Mouse (Mus musculus) brain, adult 2 months (tissue): ENCODE measurements around the gene Hmgcs1.
"Not testable (repeated sequence)": the region's sequence is repeated elsewhere in the genome, so short reads cannot be mapped to it uniquely, and the experiment has no call there.

Experiments used
- DNase-seq: peaks from one replicate; pipeline ENCODE4 v3.0.0; 2011; ENCODE audit warnings: low read depth, low spot score

Gene Hmgcs1

GRCm38 (mm10) chr13:119690039-119690728, at the start of gene Hmgcs1:
Gene Hmgcs1, plus strand, starts transcription at chr13:119690379.
- DNase-seq = peak; percentile 100

- DNase-seq = peak; percentile 72
These were observed 49.7 kb upstream of the Hmgcs1 start for GRCm38 (mm10) chr13:119640504-119640903.

- no peak for DNase-seq
These were observed 49.0 kb upstream of the Hmgcs1 start for GRCm38 (mm10) chr13:119641145-119641544.

GRCm38 (mm10) chr13:119644769-119645168, 45.4 kb upstream of the Hmgcs1 start:
- no peak for DNase-seq

- DNase-seq = no peak
These were observed 43.7 kb upstream of the Hmgcs1 start for GRCm38 (mm10) chr13:119646511-119646910.

- peak; percentile 92 for DNase-seq
These were observed 41.1 kb upstream of the Hmgcs1 start for GRCm38 (mm10) chr13:119648891-119649698.

- no peak for DNase-seq
These were observed 40.5 kb upstream of the Hmgcs1 start for GRCm38 (mm10) chr13:119649699-119650046.

- DNase-seq = peak; percentile 84
These were observed 35.4 kb upstream of the Hmgcs1 start for GRCm38 (mm10) chr13:119654734-119655133.

GRCm38 (mm10) chr13:119656246-119656645, 33.9 kb upstream of the Hmgcs1 start:
- no peak for DNase-seq

- DNase-seq = peak; percentile 73
These were observed 33.2 kb upstream of the Hmgcs1 start for GRCm38 (mm10) chr13:119656846-119657416.

GRCm38 (mm10) chr13:119661420-119661819, 28.8 kb upstream of the Hmgcs1 start:
- DNase-seq = not testable (repeated sequence)

- no peak for DNase-seq
These were observed 11.4 kb upstream of the Hmgcs1 start for GRCm38 (mm10) chr13:119678794-119679193.

GRCm38 (mm10) chr13:119679721-119680120, 10.5 kb upstream of the Hmgcs1 start:
- DNase-seq = no peak

GRCm38 (mm10) chr13:119681161-119681560, 9.0 kb upstream of the Hmgcs1 start:
- DNase-seq = peak; percentile 26

GRCm38 (mm10) chr13:119684416-119685177, 5.6 kb upstream of the Hmgcs1 start:
- no peak for DNase-seq

- DNase-seq = no peak
These were observed 505 bp upstream of the Hmgcs1 start for GRCm38 (mm10) chr13:119689709-119690038.

- DNase-seq = peak; percentile 26
These were observed 869 bp downstream of the Hmgcs1 start for GRCm38 (mm10) chr13:119690876-119691620.

GRCm38 (mm10) chr13:119691958-119692357, 1.8 kb downstream of the Hmgcs1 start:
- DNase-seq = not testable (repeated sequence)

- DNase-seq = no peak
These were observed 5.5 kb downstream of the Hmgcs1 start for GRCm38 (mm10) chr13:119695676-119696075.

GRCm38 (mm10) chr13:119696496-119696895, 6.3 kb downstream of the Hmgcs1 start:
- no peak for DNase-seq

- DNase-seq = no peak
These were observed 8.3 kb downstream of the Hmgcs1 start for GRCm38 (mm10) chr13:119698436-119698835.
